Mouse (Mus musculus) liver, postnatal 0 days (tissue): ENCODE data around the gene Commd7.

ENCODE experiments used
- CTCF ChIP-seq: sonication (generic); IDR thresholded peaks from 2 replicates; pipeline ENCODE4 v1.5.1; 2016; ENCODE audit warnings: antibody characterized with exemption, low read depth
- EP300 ChIP-seq: IDR thresholded peaks from 2 replicates; pipeline ENCODE4 v1.6.1; 2016; ENCODE audit warnings: antibody characterized with exemption, low read depth, mild to moderate bottlenecking

- TF ChIP-seq EP300 (no peak), CTCF (no peak)
Measured at GRCm38 (mm10) chr2:153597626-153598025, 35.0 kb downstream of the Commd7 start.
